Mouse (Mus musculus) frontal cortex, postnatal 10 days (tissue): ENCODE measurements at regions not wholly inside any gene's neighbourhood (a gene's known extent, or its start where the extent isn't known, plus 50 kb on each side); places are given as distances from the start of the nearest gene placed in this dataset.

ENCODE experiments used
- DNase-seq, 2 experiments: peaks; one replicate each; pipeline ENCODE4 v3.0.0; 2022; ENCODE audit warnings: low spot score in 2 of 2, mixed read lengths in 1 of 2

DNA sequence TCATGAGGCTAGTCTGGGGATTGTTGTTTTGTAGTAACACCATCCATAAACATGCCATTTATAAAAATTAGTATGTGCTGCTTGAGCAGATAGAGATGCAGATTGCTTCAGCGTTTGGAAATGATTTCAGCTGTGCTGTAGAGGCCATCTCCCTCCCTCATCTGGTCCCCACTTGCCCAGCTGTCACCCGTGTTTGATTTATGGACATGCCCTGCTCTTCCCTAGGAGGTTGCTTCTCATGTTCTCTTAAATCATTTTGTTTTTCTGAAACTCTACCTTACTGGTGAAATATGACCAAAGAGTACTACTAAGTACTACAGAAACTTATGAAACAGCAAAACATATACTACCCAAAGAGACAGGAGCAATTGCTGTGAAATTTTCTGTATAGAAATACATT is 284.7 kb upstream of the N6amt1 start:
- no peak for DNase-seq

DNA sequence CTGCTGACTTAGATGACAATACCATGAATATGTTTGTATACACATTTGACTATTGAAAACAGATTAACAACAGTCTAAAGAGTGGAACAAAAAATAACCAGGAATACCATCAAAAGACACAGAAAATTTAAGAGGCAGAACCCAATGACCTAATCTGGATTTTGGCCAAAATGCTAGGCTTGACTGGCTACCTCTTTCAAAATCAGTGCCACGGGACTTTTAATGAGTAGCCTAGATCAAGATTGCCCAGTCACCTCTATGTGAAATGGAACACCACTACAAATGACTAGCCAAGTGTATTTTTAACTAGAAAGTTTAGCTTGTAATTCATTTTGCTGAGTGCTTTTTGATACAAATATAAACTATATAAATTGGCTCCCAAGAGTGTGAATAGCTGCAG is 286.0 kb upstream of the N6amt1 start:
- DNase-seq = no peak

DNA sequence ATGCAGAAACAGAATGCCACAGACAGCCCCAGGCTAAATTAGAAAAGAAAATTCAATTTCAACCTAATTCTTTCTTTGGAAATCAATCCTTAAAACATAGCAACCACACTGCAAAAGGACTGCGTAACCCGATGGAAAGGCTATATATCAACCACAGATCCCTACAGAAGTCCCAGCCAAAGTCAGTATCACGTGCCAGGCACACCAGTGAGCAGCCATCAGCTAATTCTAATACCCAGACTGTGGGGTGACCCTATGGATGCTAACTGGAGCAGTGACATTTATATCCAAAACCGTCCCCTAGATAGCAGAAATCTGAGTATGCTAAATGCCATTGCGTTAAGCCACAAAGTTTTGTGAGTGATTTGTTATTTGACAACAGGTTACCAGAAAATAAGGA is 286.5 kb upstream of the N6amt1 start:
- DNase-seq = no peak

DNA sequence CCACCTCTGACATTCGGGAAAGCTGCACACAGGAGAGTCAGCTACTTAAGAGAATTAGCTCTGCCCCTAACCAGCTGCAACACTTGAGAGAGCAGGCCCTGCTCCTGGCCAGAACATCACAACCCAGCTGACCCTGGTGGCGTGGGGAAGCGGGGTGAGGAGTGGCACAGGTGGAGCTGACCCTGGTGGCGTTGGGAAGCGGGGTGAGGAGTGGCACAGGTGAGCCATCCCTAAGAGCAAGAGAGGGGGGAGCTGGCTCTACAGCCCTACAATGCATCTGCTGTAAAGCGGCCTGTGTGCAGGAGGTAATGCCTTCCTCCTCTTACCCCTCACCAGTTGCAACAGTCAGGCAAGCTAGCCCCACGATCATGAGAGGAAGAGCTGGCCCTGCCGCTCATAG is 293.5 kb upstream of the N6amt1 start:
- no peak for DNase-seq

DNA sequence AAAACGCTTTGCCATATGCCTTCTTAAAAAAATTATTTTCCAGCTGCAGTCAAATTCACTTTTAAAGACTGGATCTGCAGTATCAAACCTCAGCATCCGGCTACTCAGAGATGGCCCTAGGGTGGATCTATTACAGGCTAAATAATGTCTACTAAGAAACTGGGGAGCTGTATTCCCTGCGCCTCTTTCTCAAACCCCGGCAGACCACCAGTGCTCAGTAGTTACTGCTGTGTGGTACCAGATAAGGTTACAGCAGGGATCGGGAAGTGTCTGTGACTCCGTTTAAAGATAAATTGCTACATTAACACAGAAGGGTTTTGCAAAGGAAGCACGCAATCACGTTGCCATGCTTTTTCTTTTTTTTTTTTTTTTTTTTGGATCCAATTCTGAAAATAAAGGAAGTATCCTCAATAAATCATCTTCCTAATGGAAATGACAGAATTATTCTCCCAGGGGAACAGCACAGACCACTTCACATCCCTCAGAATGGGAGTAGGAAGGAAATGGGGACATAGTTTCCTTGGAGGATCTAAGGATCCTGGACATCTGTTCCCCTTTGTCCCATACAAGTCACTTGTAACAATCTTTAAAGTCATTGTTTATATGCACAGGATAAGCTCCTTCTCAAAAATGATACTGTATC is 304.1 kb upstream of the N6amt1 start:
- no peak for DNase-seq

DNA sequence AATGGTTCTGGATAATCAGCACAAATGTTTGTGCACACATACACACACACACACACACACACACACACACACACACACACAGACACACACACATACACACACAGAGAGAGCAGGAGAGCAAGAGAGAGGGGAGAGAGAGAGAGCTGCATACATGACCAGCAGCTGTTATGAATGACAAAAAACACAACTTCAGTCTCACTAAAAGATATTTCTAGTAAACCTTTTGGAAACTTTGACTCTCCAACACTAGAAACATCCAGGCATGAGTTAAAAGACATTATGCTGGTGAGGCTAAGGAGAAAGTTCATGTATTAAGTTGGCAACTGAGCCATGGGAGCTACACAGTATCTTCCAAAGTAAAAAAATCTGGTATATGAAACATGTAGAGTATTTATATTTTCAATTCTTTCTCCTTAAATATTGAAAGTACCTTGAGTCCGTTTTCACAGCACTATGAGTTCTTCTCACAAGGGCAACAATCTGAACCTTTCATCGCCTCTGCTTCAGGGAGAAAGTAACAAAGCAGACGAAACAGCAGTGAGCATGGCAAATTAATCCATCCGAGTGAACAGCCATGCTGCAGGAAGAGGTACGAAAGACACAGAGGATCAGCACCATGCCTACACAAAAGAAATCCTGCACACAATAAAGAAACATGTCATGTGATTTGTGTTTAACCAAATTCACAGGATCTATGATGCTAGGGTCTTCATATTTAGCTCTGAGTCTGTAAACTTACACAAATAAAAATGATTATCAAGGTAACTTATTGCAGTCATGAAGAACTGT is 309.0 kb upstream of the N6amt1 start:
- DNase-seq = no peak

DNA sequence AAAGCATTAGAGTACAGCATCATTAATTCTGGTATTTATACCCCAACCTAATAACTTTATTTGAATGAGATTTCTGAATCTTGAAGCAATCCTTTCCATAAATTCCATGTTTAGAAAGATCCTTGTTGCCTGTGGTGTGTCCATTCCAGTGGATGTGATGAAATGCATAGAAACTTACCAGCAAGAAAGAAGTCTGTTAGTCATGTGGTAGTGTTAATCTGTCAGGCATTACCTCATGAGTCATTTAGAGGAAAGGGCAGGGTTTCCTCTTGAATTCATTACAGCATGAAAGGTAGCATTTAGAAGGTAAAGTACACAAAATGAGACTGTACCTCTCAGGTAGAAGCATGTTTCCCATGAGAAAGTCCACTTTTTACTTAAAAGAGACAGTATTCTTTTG is 310.3 kb upstream of the N6amt1 start:
- DNase-seq = no peak

DNA sequence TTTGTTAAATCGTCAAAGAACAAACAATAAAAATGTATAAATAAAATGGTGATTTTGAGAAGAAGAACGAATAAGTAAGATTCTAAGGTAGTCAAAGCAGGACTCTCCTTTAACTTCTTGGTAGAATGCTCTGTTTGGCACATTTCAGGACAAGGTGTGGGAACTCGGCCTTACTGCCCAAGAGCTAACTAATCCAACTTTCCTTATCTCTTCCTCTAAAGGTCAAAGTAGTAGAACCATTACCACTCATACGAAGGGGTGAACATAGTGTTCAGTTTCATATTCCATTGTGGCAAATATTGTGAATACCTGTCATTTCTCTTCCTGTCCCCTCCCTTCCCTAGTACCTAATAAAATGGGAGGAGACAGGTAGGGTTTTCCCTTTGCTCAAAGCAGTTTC is 313.6 kb upstream of the N6amt1 start:
- DNase-seq = no peak

DNA sequence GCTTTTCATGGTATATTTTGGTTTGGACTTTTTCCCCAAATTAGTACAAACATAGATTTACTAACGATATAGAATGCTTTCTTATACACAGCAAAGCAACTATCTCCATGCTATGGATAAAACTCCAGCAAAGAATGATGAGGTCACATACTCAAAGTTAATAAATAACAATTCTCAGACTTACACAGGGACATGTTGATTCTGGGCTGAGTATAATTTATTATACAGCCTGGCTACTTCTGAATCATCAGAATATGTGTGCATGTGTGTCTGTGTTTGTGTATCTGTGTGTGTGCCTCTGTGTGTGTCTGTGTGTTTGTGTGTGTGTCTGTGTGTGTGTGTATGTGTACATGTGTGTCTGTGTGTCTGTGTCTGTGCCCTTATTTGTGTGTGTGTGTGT is 314.1 kb upstream of the N6amt1 start:
- DNase-seq = no peak

DNA sequence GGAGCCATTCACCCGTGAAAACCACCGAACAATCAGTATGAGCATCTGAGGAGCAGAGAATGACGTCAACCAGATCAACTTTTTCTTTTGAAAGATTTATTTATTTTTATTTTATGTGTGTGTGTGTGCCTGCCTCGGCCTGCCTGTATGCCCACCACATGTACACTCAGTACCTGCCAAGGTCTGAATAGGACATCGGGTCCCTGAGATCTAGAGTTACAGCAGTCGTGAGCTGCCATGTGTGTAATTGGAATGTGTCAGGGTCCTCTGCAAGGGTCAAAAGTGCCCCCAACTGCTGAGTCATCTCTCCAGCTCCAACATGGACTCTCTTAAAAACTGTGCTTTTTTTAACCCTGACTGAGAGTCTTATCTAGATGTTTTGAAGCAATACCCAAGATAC is 316.9 kb upstream of the N6amt1 start:
- no peak for DNase-seq

DNA sequence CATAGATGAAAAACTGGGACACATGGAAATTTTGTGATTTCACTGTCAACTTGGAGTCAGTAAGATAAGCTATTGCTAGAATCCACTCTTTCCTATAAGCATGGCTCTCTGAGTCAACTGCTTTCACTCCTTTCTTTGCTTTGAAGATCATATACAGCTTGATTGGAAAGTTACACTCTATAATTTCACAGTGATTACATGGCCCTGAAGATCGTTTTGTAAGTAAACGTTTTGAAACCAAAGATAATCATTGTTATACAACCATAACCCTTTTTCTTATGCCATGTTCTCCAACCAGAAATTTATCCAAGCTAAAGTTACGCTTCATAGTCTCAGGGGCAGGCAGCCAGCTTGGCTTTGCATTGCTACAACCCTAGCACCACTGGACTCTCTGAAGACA is 322.1 kb upstream of the N6amt1 start:
- no peak for DNase-seq

DNA sequence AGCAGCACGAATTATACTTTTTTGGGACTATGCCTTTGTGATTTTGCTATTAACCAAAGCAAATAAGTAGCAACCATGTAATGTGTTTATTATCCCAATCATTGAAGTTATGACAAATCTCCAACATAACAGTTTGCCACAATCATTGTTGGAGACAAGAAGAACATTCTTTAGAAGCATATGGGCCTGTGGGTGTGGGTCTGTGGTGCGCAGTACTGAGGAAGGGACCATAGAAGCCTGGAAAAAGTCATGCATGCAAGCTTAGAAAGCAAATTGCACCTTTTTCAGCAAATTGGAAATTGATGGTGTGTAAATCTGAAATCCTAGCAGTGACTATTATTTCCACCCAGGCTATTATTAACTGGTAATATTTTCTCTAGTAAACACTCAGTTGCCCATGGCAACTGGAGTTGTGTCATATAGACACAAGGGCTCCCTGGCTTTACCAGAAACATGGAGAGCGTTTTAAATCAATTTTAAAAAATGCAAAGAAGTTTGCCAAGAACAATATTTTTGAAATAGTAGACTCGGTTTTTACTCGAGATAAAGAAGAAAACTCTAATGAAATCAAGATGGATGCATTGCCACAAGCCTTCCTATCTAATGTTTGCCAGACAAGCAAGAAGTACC is 325.4 kb upstream of the N6amt1 start:
- DNase-seq = no peak

DNA sequence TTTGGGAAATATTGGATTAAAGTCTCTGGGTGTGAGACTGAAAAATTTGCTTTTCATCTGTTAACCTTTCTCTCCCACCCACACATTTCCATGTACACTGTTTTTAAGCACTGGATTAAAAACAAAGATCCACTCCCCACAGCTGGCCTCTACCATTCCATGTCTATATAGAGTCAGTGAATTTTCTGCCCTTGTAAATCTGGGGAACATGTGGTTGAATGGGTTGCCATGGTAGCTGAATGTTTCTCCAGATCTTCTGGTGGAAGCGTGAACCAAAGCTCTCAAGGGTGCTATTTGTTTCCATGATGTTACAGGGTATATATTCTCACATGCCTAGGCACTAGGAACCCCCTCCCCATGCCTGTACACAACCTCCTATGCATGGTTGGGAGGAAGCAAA is 326.4 kb upstream of the N6amt1 start:
- DNase-seq = no peak

DNA sequence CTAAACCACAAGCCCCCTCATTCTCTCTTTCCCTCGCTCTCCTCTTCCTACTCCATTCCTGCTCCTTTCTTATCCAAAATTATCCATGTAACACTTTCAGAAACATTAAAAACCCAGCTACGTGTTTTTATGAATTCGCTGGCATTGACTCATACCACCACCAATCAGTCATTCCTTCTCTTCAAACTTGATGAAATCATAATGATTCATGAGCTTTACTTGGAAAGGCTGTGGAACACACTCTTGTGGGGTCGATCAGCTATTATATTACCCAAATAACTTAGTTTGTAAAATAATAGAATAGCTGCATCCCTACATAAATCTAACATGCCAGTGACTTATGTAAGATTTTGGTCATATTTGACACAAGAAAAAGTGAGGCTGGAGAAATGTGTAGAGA is 331.9 kb upstream of the N6amt1 start:
- DNase-seq = no peak

DNA sequence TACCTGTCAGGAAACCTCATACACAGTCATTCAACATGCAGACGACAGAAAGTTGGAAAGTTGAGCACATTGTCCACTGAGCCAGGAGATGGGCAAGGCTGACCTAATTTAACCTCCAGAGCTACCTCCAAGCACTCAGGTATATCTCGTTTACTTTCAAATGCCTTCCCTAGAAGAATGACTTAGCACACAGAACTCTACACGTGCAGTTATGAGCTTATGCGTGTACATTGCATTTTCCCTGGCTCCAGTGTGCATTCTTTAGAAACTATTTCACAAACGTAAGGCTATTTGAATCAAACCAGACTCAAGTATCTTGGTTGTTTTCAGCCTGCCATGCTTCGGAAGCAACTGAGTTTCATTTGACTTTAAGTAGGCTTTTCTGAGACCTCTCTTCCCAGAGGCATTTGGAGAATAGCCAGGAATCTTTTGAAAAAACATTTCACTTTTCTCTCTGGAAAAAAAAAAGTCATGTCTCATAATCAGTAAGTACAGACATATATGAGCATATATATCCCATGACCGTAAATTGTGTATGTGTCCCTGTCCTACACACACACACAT is 336.8 kb upstream of the N6amt1 start:
- DNase-seq = no peak

DNA sequence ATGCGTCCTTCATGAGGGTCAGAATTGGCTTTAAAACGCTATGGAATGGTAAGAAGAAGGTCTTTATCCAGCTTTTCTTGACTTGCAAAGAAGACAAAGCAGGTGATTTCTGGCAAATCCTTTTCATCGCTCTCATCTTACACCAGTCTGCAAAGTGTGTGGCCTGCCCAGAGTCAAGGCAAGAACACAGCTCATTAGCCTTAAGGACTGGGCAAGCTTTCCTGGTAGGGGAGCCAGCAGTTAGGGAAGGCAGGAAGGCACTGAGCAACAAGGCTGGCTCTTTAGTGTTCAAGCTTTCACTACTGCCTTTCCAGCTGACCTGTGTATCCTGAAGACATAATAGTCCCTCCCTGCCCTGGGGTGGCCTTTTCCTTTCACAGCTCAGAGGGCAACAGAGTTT is 352.4 kb upstream of the N6amt1 start:
- no peak for DNase-seq

DNA sequence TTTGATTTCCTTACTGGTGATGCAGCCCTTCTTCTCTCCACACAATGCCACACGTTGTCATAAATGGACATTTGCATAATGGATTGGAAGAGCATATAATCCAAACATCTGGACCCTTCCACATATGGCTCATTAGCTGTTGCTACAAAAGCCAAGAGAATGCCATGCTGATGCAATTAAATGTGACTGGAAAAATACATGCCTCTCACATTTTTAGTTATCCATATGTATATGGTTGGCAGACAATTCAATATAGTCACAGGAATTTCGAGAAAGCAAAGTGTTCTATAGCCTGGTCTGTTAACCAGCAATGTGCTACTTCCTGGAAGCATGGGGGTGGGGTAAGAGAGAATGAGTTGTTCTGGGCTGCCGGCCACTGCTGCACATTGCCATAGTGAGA is 352.9 kb upstream of the N6amt1 start:
- no peak for DNase-seq

DNA sequence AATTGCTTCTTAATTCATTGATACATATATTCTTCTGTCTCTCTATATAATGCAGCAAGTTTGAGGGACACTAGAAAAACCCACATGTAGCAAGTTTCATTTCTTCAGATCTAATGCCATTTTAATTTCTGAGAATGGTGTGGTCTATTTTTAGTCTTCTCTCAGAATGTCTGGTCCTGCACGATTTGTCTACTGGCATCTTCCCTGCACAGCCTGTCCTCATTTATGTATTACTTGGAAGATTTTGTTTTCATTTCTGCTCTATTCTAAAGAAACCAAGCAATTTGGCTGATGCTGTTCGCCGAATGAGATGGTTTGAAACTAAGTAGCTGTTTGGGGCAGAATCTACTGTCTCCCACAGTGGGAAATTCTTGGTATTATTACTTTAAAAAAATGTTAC is 382.3 kb upstream of the N6amt1 start:
- no peak for DNase-seq

DNA sequence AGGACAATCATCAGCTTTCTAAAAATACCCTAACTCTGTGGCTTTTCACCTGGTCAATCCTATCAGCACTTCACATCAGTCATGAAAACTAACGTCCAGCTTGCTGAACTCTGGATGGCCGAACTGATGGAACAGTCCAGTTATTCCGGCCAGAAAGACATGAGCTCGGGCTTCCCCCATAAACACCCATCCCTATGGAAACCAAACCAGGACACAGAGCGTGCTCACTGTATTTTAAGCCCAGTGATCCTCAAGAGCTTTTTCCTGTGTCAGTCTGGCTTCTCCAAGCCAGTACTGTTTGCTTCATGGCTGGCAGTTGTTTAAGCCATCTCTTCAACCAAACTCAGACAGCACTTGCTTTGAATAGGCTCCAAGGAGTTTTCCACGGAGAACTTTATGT is 404.3 kb upstream of the N6amt1 start:
- DNase-seq = no peak

DNA sequence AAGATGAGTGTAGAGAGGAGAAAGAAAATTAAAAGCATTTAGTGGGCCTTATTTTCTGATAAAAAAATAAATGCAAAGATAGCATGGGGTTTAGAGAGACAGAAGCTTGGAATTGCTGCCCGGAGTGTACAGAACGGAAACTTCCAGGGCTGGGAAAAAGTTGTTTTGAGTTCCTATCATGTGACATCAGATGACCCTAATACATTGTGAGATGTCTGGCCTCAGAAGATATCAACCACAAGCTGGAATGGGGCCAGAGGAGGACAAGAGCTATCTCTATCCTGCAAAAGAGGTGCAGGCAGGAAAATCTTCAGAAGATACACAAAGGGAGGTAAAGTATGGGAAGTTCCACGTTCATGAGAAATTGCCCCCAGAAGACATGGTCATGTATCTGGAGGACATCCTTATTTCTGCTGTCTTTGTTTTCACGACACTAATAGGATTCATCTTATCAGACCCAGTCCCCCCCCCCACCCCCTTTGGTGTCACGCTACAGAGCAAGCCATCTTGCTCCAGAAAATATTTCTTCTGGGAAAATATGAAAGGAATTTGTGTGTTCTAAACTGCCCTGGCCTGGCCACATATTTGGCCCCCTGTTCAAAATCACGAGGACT is 408.3 kb upstream of the N6amt1 start:
- DNase-seq = no peak

DNA sequence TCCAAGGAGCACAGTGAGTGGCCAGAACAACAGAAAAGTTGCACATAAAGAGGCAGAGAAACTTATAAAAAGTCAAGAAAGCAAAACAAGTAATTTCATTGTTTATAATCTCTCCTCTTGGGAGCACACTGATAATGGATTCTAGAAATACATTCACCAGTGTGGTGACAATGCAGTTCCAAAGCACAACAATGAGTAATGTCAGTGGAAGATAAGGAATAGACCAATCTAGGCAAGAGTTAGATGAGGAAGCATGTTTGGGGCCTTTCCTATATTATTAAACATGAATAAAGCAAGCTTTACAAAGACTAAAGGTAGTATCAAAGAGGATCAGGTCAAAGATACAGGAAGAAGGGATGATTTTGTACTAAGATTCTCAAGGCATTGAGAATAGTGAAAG is 408.9 kb upstream of the N6amt1 start:
- DNase-seq = no peak

DNA sequence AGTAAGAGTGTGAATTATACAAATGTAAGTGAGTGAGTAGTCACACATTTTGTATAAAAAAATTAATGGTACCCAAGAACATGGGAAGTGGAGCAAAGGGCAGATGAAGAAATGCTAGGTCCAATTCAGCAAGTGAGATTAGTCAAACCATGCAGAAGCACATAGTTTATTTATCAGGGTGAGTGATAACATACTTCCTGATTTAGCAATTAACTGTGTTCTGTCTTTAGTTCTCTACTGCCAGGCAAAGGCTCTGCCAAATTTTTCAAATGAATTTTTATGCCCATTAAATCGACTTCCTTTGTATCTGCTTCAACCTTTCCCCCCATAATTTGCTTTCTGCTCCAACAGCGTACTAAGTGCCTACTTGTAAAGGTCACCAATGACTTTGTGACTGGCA is 419.0 kb upstream of the N6amt1 start:
- no peak for DNase-seq

DNA sequence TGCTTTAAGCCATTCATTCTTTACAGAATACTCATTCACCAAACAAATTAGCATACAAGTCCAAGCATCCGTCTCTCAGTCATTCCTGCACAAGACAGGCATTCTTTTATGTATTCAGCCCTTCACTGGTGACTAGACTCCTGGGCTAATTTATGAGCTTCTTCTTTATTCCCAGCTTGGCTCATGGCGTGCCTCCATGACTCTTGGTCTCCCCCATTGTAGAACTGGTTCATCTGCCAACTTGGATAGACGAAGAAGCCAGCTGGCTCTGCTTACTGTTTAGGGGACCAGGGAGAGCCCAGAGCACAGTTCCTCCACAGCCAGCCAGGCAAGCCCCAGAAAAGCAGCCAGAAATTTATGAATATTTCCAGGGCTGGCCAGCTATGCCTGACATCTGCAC is 421.2 kb upstream of the N6amt1 start:
- peak in 1 of 2 experiments; percentile 7 for DNase-seq
